Mouse (Mus musculus) skeletal muscle tissue, adult 2 months (tissue): Measurements from ENCODE around the gene Fth1.
"Not testable (repeated sequence)": the region's sequence is repeated elsewhere in the genome, so short reads cannot be mapped to it uniquely, and the experiment has no call there.

ENCODE experiments used
- DNase-seq: peaks from one replicate; pipeline ENCODE4 v3.0.0-alpha.2; 2012; ENCODE audit warnings: low read depth, low spot score

Gene Fth1

GRCm38 (mm10) chr19:9960769-9961168, 19.6 kb upstream of the Fth1 start:
- no peak for DNase-seq

- DNase-seq = no peak
These were observed 16.0 kb upstream of the Fth1 start for GRCm38 (mm10) chr19:9964205-9964916.

- DNase-seq = no peak
These were observed 14.1 kb upstream of the Fth1 start for GRCm38 (mm10) chr19:9966096-9966867.

GRCm38 (mm10) chr19:9968081-9968787, 12.2 kb upstream of the Fth1 start:
- DNase-seq = no peak

- DNase-seq = not testable (repeated sequence)
These were observed 5.5 kb upstream of the Fth1 start for GRCm38 (mm10) chr19:9974853-9975252.

- no peak for DNase-seq
These were observed 3.3 kb upstream of the Fth1 start for GRCm38 (mm10) chr19:9977085-9977484.

- peak; percentile 88 for DNase-seq
These were observed 1.9 kb upstream of the Fth1 start for GRCm38 (mm10) chr19:9978431-9978951.

- no peak for DNase-seq
These were observed 1.2 kb upstream of the Fth1 start for GRCm38 (mm10) chr19:9979156-9979555.

GRCm38 (mm10) chr19:9981621-9982020, 1.2 kb downstream of the Fth1 start:
- DNase-seq = no peak

- peak; percentile 99 for DNase-seq
These were observed 1.9 kb downstream of the Fth1 start for GRCm38 (mm10) chr19:9982151-9982851.

GRCm38 (mm10) chr19:9982852-9983542, 2.6 kb downstream of the Fth1 start:
- peak; percentile 73 for DNase-seq

GRCm38 (mm10) chr19:9984111-9985055, 4.0 kb downstream of the Fth1 start:
- DNase-seq = no peak

GRCm38 (mm10) chr19:9985190-9985899, 4.9 kb downstream of the Fth1 start:
- no peak for DNase-seq

GRCm38 (mm10) chr19:9985900-9986421, 5.6 kb downstream of the Fth1 start:
- no peak for DNase-seq

GRCm38 (mm10) chr19:9987192-9987591, 6.8 kb downstream of the Fth1 start:
- no peak for DNase-seq

- no peak for DNase-seq
These were observed 7.2 kb downstream of the Fth1 start for GRCm38 (mm10) chr19:9987593-9987992.

GRCm38 (mm10) chr19:9989171-9989883, 8.9 kb downstream of the Fth1 start:
- DNase-seq = no peak

- no peak for DNase-seq
These were observed 9.5 kb downstream of the Fth1 start for GRCm38 (mm10) chr19:9989884-9990256.
